Mouse (Mus musculus) heart, embryonic 15.5 days (tissue): ENCODE data around the gene Map3k12. TPM values are rescaled to one million over a fixed set of nuclear protein-coding genes. Genes with fewer than 3 reads are reported as not detected.

Source experiments
- ATAC-seq: fragments of 200-750 bp; cut with Nextera tagmentation; replicated peaks from 2 replicates; pipeline ENCODE4 v1.8.0; 2017; ENCODE audit warnings: low read depth, moderate TSS enrichment; ENCODE audit not compliant: insufficient number of reproducible peaks, insufficient read depth, low FRiP score
- H3K27ac ChIP-seq: fragments of 300-500 bp; sonication (generic); 2 replicates; pipeline ENCODE4 v1.5.1; 2015; ENCODE audit warnings: mild to moderate bottlenecking, inconsistent platforms
- H3K27me3 ChIP-seq: fragments of 300-500 bp; sonication (generic); 2 replicates; pipeline ENCODE4 v1.6.1; 2015; ENCODE audit warnings: inconsistent platforms
- H3K36me3 ChIP-seq: fragments of 300-500 bp; sonication (generic); 2 replicates; pipeline ENCODE4 v1.6.1; 2015; ENCODE audit warnings: mild to moderate bottlenecking, inconsistent platforms
- H3K4me1 ChIP-seq: fragments of 300-500 bp; sonication (generic); replicated peaks from 2 replicates; pipeline ENCODE4 v1.6.1; 2015; ENCODE audit warnings: inconsistent platforms
- H3K4me2 ChIP-seq: fragments of 300-500 bp; sonication (generic); 2 replicates; pipeline ENCODE4 v1.6.1; 2015; ENCODE audit warnings: inconsistent platforms, mild to moderate bottlenecking, moderate library complexity
- H3K4me3 ChIP-seq: fragments of 300-500 bp; sonication (generic); 2 replicates; pipeline ENCODE4 v1.5.1; 2015; ENCODE audit warnings: mild to moderate bottlenecking, inconsistent platforms
- H3K9ac ChIP-seq: fragments of 300-500 bp; sonication (generic); 2 replicates; pipeline ENCODE4 v1.6.1; 2015; ENCODE audit warnings: mild to moderate bottlenecking, inconsistent platforms
- H3K9me3 ChIP-seq: fragments of 300-500 bp; sonication (generic); replicated peaks from 2 replicates; pipeline ENCODE4 v1.6.1; 2016; ENCODE audit warnings: inconsistent platforms
- WGBS: fragments of 180-500 bp; shearing (Covaris S2); methylation state at CpG from one replicate; pipeline ENCODE4 v1.1.7; 2015; ENCODE audit warnings: mixed read lengths; 5-methylcytosine and 5-hydroxymethylcytosine counted together
- polyA plus RNA-seq: library from polyadenylated mRNA; unstranded; fragments of >200 nt; fragmentation: Nextera tagmentation; extraction: Ambion mirVana; gene quantifications from 2 replicates; pipeline ENCODE4 v1.2.1, GENCODE M21; 2015

Gene Map3k12
- polyA plus RNA-seq, 1 experiment from 2014 or later: 9.8 TPM

- peaks cover 9% of the 10 kb centered on the region; the same call in 1 of the 2 replicates for H3K4me1 ChIP-seq
- no peaks in the 10 kb centered on the region for H3K27me3 ChIP-seq
- no peak overlapping the region for H3K27ac ChIP-seq
- ATAC-seq: no peak
- no peak overlapping the region for H3K4me2 ChIP-seq
- H3K4me3 ChIP-seq: no peak overlapping the region
- H3K9ac ChIP-seq: no peak overlapping the region
- H3K36me3 ChIP-seq: peaks cover 77% of the 10 kb centered on the region
- no peaks in the 10 kb centered on the region for H3K9me3 ChIP-seq
- WGBS: 72% methylated on average over 9 of the region's 9 CpGs
These were observed 14.5 kb downstream of the Map3k12 start for GRCm38 (mm10) chr15:102502254-102502840.

- Histone ChIP-seq H3K27me3 (no peaks in the 10 kb centered on the region), H3K4me2 (no peak overlapping the region), H3K4me3 (no peak overlapping the region), H3K9ac (no peak overlapping the region), H3K36me3 (peaks cover 88% of the 10 kb centered on the region), H3K27ac (no peak overlapping the region), H3K4me1 (peaks cover 9% of the 10 kb centered on the region; the same call in 1 of the 2 replicates), H3K9me3 (no peaks in the 10 kb centered on the region)
- WGBS: 79% methylated on average over 19 of the region's 19 CpGs
- no peak; the same call in 1 of the 2 replicates for ATAC-seq
These were observed 15.6 kb downstream of the Map3k12 start for GRCm38 (mm10) chr15:102501084-102501814.

GRCm38 (mm10) chr15:102500479-102500878 lies 16.4 kb downstream of the Map3k12 start:
- no peak overlapping the region for H3K9ac ChIP-seq
- H3K27ac ChIP-seq: no peak overlapping the region
- ATAC-seq: no peak
- 80% methylated on average over 5 of the region's 5 CpGs for WGBS
- H3K4me3 ChIP-seq: no peak overlapping the region
- peaks cover 94% of the 10 kb centered on the region for H3K36me3 ChIP-seq
- no peak overlapping the region for H3K4me2 ChIP-seq
- H3K27me3 ChIP-seq: no peaks in the 10 kb centered on the region
- peaks cover 5% of the 10 kb centered on the region; the same call in 1 of the 2 replicates for H3K4me1 ChIP-seq
- H3K9me3 ChIP-seq: no peaks in the 10 kb centered on the region

- no peak overlapping the region for H3K4me2 ChIP-seq
- H3K27me3 ChIP-seq: no peaks in the 10 kb centered on the region
- WGBS: 87% methylated on average over 6 of the region's 6 CpGs
- no peaks in the 10 kb centered on the region for H3K4me1 ChIP-seq
- no peak overlapping the region for H3K9ac ChIP-seq
- no peak overlapping the region for H3K27ac ChIP-seq
- H3K9me3 ChIP-seq: no peaks in the 10 kb centered on the region
- no peak for ATAC-seq
- H3K36me3 ChIP-seq: peaks cover 96% of the 10 kb centered on the region
- H3K4me3 ChIP-seq: no peak overlapping the region
These were observed 17.0 kb downstream of the Map3k12 start for GRCm38 (mm10) chr15:102499851-102500250.

GRCm38 (mm10) chr15:102499370-102499769 lies 17.5 kb downstream of the Map3k12 start:
- Histone ChIP-seq H3K4me2 (no peak overlapping the region), H3K27me3 (no peaks in the 10 kb centered on the region), H3K4me1 (no peaks in the 10 kb centered on the region), H3K36me3 (peaks cover 96% of the 10 kb centered on the region), H3K4me3 (no peak overlapping the region), H3K27ac (no peak overlapping the region), H3K9me3 (no peaks in the 10 kb centered on the region), H3K9ac (no peak overlapping the region)
- WGBS: 65% methylated on average over 3 of the region's 3 CpGs
- ATAC-seq: no peak

- no peak overlapping the region for H3K4me2 ChIP-seq
- H3K4me1 ChIP-seq: no peaks in the 10 kb centered on the region
- no peaks in the 10 kb centered on the region for H3K27me3 ChIP-seq
- no peak for ATAC-seq
- no peak overlapping the region for H3K9ac ChIP-seq
- H3K27ac ChIP-seq: no peak overlapping the region
- peaks cover 96% of the 10 kb centered on the region for H3K36me3 ChIP-seq
- no peaks in the 10 kb centered on the region for H3K9me3 ChIP-seq
- no peak overlapping the region for H3K4me3 ChIP-seq
- 90% methylated on average over 3 of the region's 3 CpGs for WGBS
These were observed 18.5 kb downstream of the Map3k12 start for GRCm38 (mm10) chr15:102498322-102498721.

GRCm38 (mm10) chr15:102487664-102488063 lies 29.2 kb downstream of the Map3k12 start:
- Histone ChIP-seq H3K4me1 (peaks cover 11% of the 10 kb centered on the region), H3K27ac (no peak overlapping the region), H3K36me3 (peaks cover 85% of the 10 kb centered on the region), H3K9me3 (no peaks in the 10 kb centered on the region), H3K4me2 (no peak overlapping the region), H3K9ac (no peak overlapping the region), H3K27me3 (no peaks in the 10 kb centered on the region), H3K4me3 (no peak overlapping the region)
- WGBS: 61% methylated on average over 1 of the region's 1 CpGs
- no peak for ATAC-seq

- no peaks in the 10 kb centered on the region for H3K27me3 ChIP-seq
- no peak overlapping the region for H3K9ac ChIP-seq
- H3K4me2 ChIP-seq: no peak overlapping the region
- no peak for ATAC-seq
- H3K36me3 ChIP-seq: peaks cover 83% of the 10 kb centered on the region
- WGBS: 88% methylated on average over 12 of the region's 12 CpGs
- peaks cover 18% of the 10 kb centered on the region for H3K4me1 ChIP-seq
- no peak overlapping the region for H3K27ac ChIP-seq
- no peaks in the 10 kb centered on the region for H3K9me3 ChIP-seq
- no peak overlapping the region for H3K4me3 ChIP-seq
These were observed 31.0 kb downstream of the Map3k12 start for GRCm38 (mm10) chr15:102485853-102486252.

- no peaks in the 10 kb centered on the region for H3K9me3 ChIP-seq
- peak overlapping the region; percentile 57 for H3K27ac ChIP-seq
- ATAC-seq: no peak
- peaks cover 18% of the 10 kb centered on the region for H3K4me1 ChIP-seq
- peak overlapping the region; percentile 13; the same call in 1 of the 2 replicates for H3K4me2 ChIP-seq
- 57% methylated on average over 3 of the region's 3 CpGs for WGBS
- no peaks in the 10 kb centered on the region for H3K27me3 ChIP-seq
- no peak overlapping the region for H3K9ac ChIP-seq
- peaks cover 77% of the 10 kb centered on the region for H3K36me3 ChIP-seq
- no peak overlapping the region for H3K4me3 ChIP-seq
These were observed 33.7 kb downstream of the Map3k12 start for GRCm38 (mm10) chr15:102483136-102483535.

- peaks cover 53% of the 10 kb centered on the region for H3K36me3 ChIP-seq
- no peak for ATAC-seq
These were observed 42.3 kb downstream of the Map3k12 start for GRCm38 (mm10) chr15:102474520-102474919.

GRCm38 (mm10) chr15:102473246-102473645 lies 43.6 kb downstream of the Map3k12 start:
- Histone ChIP-seq H3K4me1 (peaks cover 12% of the 10 kb centered on the region), H3K4me3 (no peak overlapping the region), H3K4me2 (peak overlapping the region; percentile 20; the same call in 1 of the 2 replicates), H3K27me3 (no peaks in the 10 kb centered on the region), H3K9ac (no peak overlapping the region), H3K9me3 (no peaks in the 10 kb centered on the region), H3K27ac (no peak overlapping the region), H3K36me3 (peaks cover 42% of the 10 kb centered on the region)
- ATAC-seq: no peak
- 62% methylated on average over 2 of the region's 2 CpGs for WGBS

More at GRCm38 (mm10) chr15:102474520-102474919, 42.3 kb downstream of the Map3k12 start:
- 82% methylated on average over 2 of the region's 2 CpGs for WGBS
- H3K4me3 ChIP-seq: no peak overlapping the region
- no peak overlapping the region for H3K4me2 ChIP-seq
- no peaks in the 10 kb centered on the region for H3K27me3 ChIP-seq
- peaks cover 12% of the 10 kb centered on the region for H3K4me1 ChIP-seq
- no peaks in the 10 kb centered on the region for H3K9me3 ChIP-seq
- no peak overlapping the region for H3K27ac ChIP-seq
- no peak overlapping the region for H3K9ac ChIP-seq
